In genomic region chr1:97553485-97554474, GRCm38 (mm10) we compare ENCODE assay signal across 12 mouse cellular contexts.
DNase-seq lines count a peak whose midpoint lies in the region; ATAC-seq and TF ChIP-seq lines count a peak whose summit lies in the region.
"Had no signal": no experiment of that assay in that cellular context is flagged by ENCODE, and none has a peak within 500 bp of the region (broad histone marks: within the 10 kb centered on the region; RNA-seq: fewer than 3 reads in every experiment).

No protein-coding gene starts in this region.

- H3K27ac ChIP-seq in hindbrain, embryonic 14.5 days: peak overlapping the region; percentile 44; the same call in 1 of the 2 replicates
- H3K27ac ChIP-seq in midbrain, embryonic 12.5 days (replicated peaks): no peak overlapping the region
- no peak overlapping the region for H3K27ac ChIP-seq in gastrocnemius, adult 2 months
- H3K27ac ChIP-seq: limb, embryonic 15.5 days had no signal

- H3K9me3 ChIP-seq in hindbrain, embryonic 14.5 days (ENCODE audit: control insufficient read depth, low read length): no peaks in the 10 kb centered on the region
- H3K9me3 ChIP-seq in midbrain, embryonic 12.5 days: no peaks in the 10 kb centered on the region
- H3K9me3 ChIP-seq: limb, embryonic 15.5 days had no signal

- no peaks in the 10 kb centered on the region for H3K27me3 ChIP-seq in hindbrain, embryonic 14.5 days (ENCODE audit: control insufficient read depth, insufficient read depth, low read length)
- no peaks in the 10 kb centered on the region for H3K27me3 ChIP-seq in midbrain, embryonic 12.5 days
- H3K27me3 ChIP-seq: limb, embryonic 15.5 days had no signal

- DNase-seq in right cerebral cortex, postnatal 10 days (ENCODE audit: low spot score in 2 of 2): peak; percentile 36 to 64
- no peak for DNase-seq in right cerebral cortex, postnatal 36 days (ENCODE audit: low spot score in 2 of 2)
- peak; percentile 48 for DNase-seq in hindbrain, embryonic 14.5 days (ENCODE audit: low spot score)
- DNase-seq in adipocyte (ENCODE audit: low spot score): no peak
- no peak for DNase-seq in gastrocnemius, adult 18-20 months (ENCODE audit: low spot score)
- DNase-seq in gastrocnemius, adult 2 months: no peak
- DNase-seq: heart, postnatal 4 days; kidney, postnatal 25 days; thymus, adult 2 months had no signal

- TF ChIP-seq CTCF in gastrocnemius, adult 2 months (IDR thresholded peaks at IDR 0.05): no peak

- H3K4me2 ChIP-seq in hindbrain, embryonic 14.5 days (replicated peaks): no peak overlapping the region
- H3K4me2 ChIP-seq in midbrain, embryonic 12.5 days (replicated peaks): no peak overlapping the region
- H3K4me2 ChIP-seq: limb, embryonic 15.5 days had no signal

- no peaks in the 10 kb centered on the region for H3K36me3 ChIP-seq in hindbrain, embryonic 14.5 days (replicated peaks; ENCODE audit: control insufficient read depth, insufficient read depth)
- no peaks in the 10 kb centered on the region for H3K36me3 ChIP-seq in midbrain, embryonic 12.5 days
- H3K36me3 ChIP-seq: limb, embryonic 15.5 days had no signal

- WGBS in hindbrain, embryonic 14.5 days: 60% methylated on average over 8 of the region's 8 CpGs
- WGBS in midbrain, embryonic 12.5 days: 68% methylated on average over 8 of the region's 8 CpGs

- 0 out of 2 replicates have a peak, but pooled peaks cover 3% of the 10 kb centered on the region for H3K4me1 ChIP-seq in hindbrain, embryonic 14.5 days (replicated peaks; ENCODE audit: control insufficient read depth, insufficient read depth, low read length)
- peaks cover 6% of the 10 kb centered on the region; the same call in 1 of the 2 replicates for H3K4me1 ChIP-seq in midbrain, embryonic 12.5 days
- H3K4me1 ChIP-seq: limb, embryonic 15.5 days had no signal

- no peak overlapping the region for H3K9ac ChIP-seq in hindbrain, embryonic 14.5 days
- no peak overlapping the region for H3K9ac ChIP-seq in midbrain, embryonic 12.5 days (replicated peaks)
- H3K9ac ChIP-seq: limb, embryonic 15.5 days had no signal

- intact Hi-C loops in gastrocnemius, adult 2 months (cut with DNase I): no loop called here

- ATAC-seq in hindbrain, embryonic 14.5 days (ENCODE audit: low FRiP score): peak; percentile 95
- peak; percentile 79 for ATAC-seq in midbrain, embryonic 12.5 days (ENCODE audit: low FRiP score, low read depth)
- ATAC-seq: activated CD4-positive, CD25-positive, alpha-beta regulatory T cell, adult 4 months had no signal

- H3K4me3 ChIP-seq in hindbrain, embryonic 14.5 days (replicated peaks; ENCODE audit: low read length): no peak overlapping the region
- H3K4me3 ChIP-seq in midbrain, embryonic 12.5 days: no peak overlapping the region
- no peak overlapping the region for H3K4me3 ChIP-seq in gastrocnemius, adult 2 months
- H3K4me3 ChIP-seq: limb, embryonic 15.5 days had no signal

Comparison
In these comparisons a context has a peak if more than half of its experiments do, and no peak if none do; other contexts are left out.
1. DNase-seq: peak in right cerebral cortex, postnatal 10 days (2 of 2) and hindbrain, embryonic 14.5 days (single experiment); none in right cerebral cortex, postnatal 36 days (0 of 2), adipocyte (single experiment), gastrocnemius, adult 18-20 months (single experiment) and gastrocnemius, adult 2 months (single experiment).